Mouse (Mus musculus) lung, postnatal 4 days (tissue): Measurements from ENCODE around the gene Gdpgp1.

ENCODE experiments used
- DNase-seq, 2 experiments: peaks; one replicate each; pipeline ENCODE4 v3.0.0; 2021

Gdpgp1 gene

GRCm38 (mm10) chr7:80232489-80233029, at the start of gene Gdpgp1, which contains the start of gene Cib1:
Gene Gdpgp1, plus strand, starts transcription at chr7:80232865.
Gene Cib1, minus strand, starts transcription at chr7:80232813.
- peak; percentile 98 to 99 for DNase-seq

- no peak for DNase-seq
Measured at GRCm38 (mm10) chr7:80183466-80183865, 49.2 kb upstream of the Gdpgp1 start.

GRCm38 (mm10) chr7:80183969-80184368, 48.7 kb upstream of the Gdpgp1 start:
- DNase-seq: no peak

GRCm38 (mm10) chr7:80184551-80184950, 48.1 kb upstream of the Gdpgp1 start:
- DNase-seq: no peak

GRCm38 (mm10) chr7:80184968-80185367, 47.7 kb upstream of the Gdpgp1 start:
- no peak for DNase-seq

GRCm38 (mm10) chr7:80186021-80186420, 46.6 kb upstream of the Gdpgp1 start:
- no peak for DNase-seq

- DNase-seq: peak; percentile 85 to 89
Measured at GRCm38 (mm10) chr7:80186531-80187296, 46.0 kb upstream of the Gdpgp1 start, which contains the start of gene Sema4b. Gene Sema4b, plus strand, starts transcription at chr7:80186841.

GRCm38 (mm10) chr7:80187501-80187900, 45.2 kb upstream of the Gdpgp1 start:
- DNase-seq: no peak

GRCm38 (mm10) chr7:80188579-80189125, 44.0 kb upstream of the Gdpgp1 start:
- no peak for DNase-seq

- DNase-seq: no peak
Measured at GRCm38 (mm10) chr7:80189147-80189933, 43.3 kb upstream of the Gdpgp1 start.

GRCm38 (mm10) chr7:80191455-80191854, 41.2 kb upstream of the Gdpgp1 start:
- DNase-seq: peak; percentile 76 to 90

GRCm38 (mm10) chr7:80192226-80193061, 40.2 kb upstream of the Gdpgp1 start:
- DNase-seq: peak; percentile 90

- no peak for DNase-seq
Measured at GRCm38 (mm10) chr7:80193941-80194739, 38.5 kb upstream of the Gdpgp1 start.

- no peak for DNase-seq
Measured at GRCm38 (mm10) chr7:80195146-80195545, 37.5 kb upstream of the Gdpgp1 start.

- DNase-seq: no peak
Measured at GRCm38 (mm10) chr7:80195576-80196263, 36.9 kb upstream of the Gdpgp1 start.

GRCm38 (mm10) chr7:80197371-80197770, 35.3 kb upstream of the Gdpgp1 start:
- DNase-seq: no peak

GRCm38 (mm10) chr7:80197941-80198778, 34.5 kb upstream of the Gdpgp1 start:
- peak; percentile 87 to 93 for DNase-seq

- DNase-seq: no peak
Measured at GRCm38 (mm10) chr7:80198863-80199262, 33.8 kb upstream of the Gdpgp1 start.

- no peak for DNase-seq
Measured at GRCm38 (mm10) chr7:80199286-80199685, 33.4 kb upstream of the Gdpgp1 start.
